Mouse (Mus musculus) CH12.LX (cell line): ENCODE data around the gene AY074887. TPM values are rescaled to one million over a fixed set of nuclear protein-coding genes. Genes with fewer than 3 reads are reported as not detected.

Experiments
- DNase-seq: peaks from one replicate; pipeline ENCODE4 v3.0.0-alpha.2; 2013; ENCODE audit errors: extremely low read depth
- H3K27ac ChIP-seq: 2 replicates; pipeline ENCODE4 v1.5.1; 2012; ENCODE audit warnings: low read depth, mild to moderate bottlenecking, control low read depth, moderate library complexity; ENCODE audit not compliant: insufficient read depth
- H3K27me3 ChIP-seq: replicated peaks from 2 replicates; pipeline ENCODE3; 2012; ENCODE audit warnings: inconsistent platforms
- H3K36me3 ChIP-seq, 2 experiments: replicated peaks in 1 of 2; 2 replicates each; pipeline versions ENCODE3 to v1.6.1; 2012; ENCODE audit warnings: inconsistent platforms in 1 of 2, low read length in 1 of 2, mild to moderate bottlenecking in 1 of 2, mixed read lengths in 1 of 2, moderate library complexity in 1 of 2; ENCODE audit not compliant: control insufficient read depth in 1 of 2, insufficient read depth in 1 of 2
- H3K4me1 ChIP-seq, 2 experiments: 2 replicates each; pipeline ENCODE4 v1.6.1; 2012; ENCODE audit warnings: inconsistent platforms in 1 of 2, moderate library complexity in 1 of 2; ENCODE audit not compliant: insufficient read depth in 2 of 2, control insufficient read depth in 1 of 2
- H3K4me2 ChIP-seq: 2 replicates; pipeline ENCODE4 v1.6.1; 2012; ENCODE audit warnings: low read depth, mild to moderate bottlenecking, control low read depth; ENCODE audit not compliant: poor library complexity, insufficient read depth, severe bottlenecking
- H3K4me3 ChIP-seq, 3 experiments: fragments of 150-350 bp in 1 of 3; sonication (generic) in 1 of 3; replicated peaks in 1 of 3; 2 replicates each; pipeline versions ENCODE3 to v1.5.1; 2011 to 2012; ENCODE audit warnings: low read depth in 2 of 3, low read length in 2 of 3, mild to moderate bottlenecking in 2 of 3, moderate library complexity in 2 of 3, control low read depth in 1 of 3, improper control_type of control experiment in 1 of 3, inconsistent platforms in 1 of 3, mixed read lengths in 1 of 3; ENCODE audit not compliant: poor library complexity in 1 of 3
- H3K79me2 ChIP-seq: replicated peaks from 2 replicates; pipeline ENCODE4 v1.6.1; 2012; ENCODE audit warnings: mild to moderate bottlenecking, moderate library complexity; ENCODE audit not compliant: control insufficient read depth, poor library complexity, insufficient read depth, severe bottlenecking; ENCODE audit errors: extremely low read depth
- H3K9ac ChIP-seq: 2 replicates; pipeline ENCODE4 v1.6.1; 2012; ENCODE audit warnings: low read depth, mild to moderate bottlenecking, control low read depth, moderate library complexity; ENCODE audit not compliant: insufficient read depth
- H3K9me3 ChIP-seq: replicated peaks from 2 replicates; pipeline ENCODE3; 2012; ENCODE audit warnings: low read length, inconsistent platforms, mixed read lengths
- BHLHE40 ChIP-seq: IDR thresholded peaks from 2 replicates; pipeline ENCODE4 v1.6.1; 2011; ENCODE audit warnings: mild to moderate bottlenecking, low read depth, low read length, improper control_type of control experiment
- CHD2 ChIP-seq: IDR thresholded peaks from 2 replicates; pipeline ENCODE4 v1.6.1; 2011; ENCODE audit warnings: low read length, improper control_type of control experiment
- ELF1 ChIP-seq: IDR thresholded peaks from 2 replicates; pipeline ENCODE4 v1.6.1; 2014; ENCODE audit warnings: low read depth, mild to moderate bottlenecking, inconsistent platforms, low read length, improper control_type of control experiment
- EP300 ChIP-seq: IDR thresholded peaks from 2 replicates; pipeline ENCODE4 v1.6.1; 2011; ENCODE audit warnings: low read length, improper control_type of control experiment
- ETS1 ChIP-seq: conservative IDR thresholded peaks from 2 replicates; pipeline ENCODE4 v1.6.1; 2012; ENCODE audit warnings: low read depth, mild to moderate bottlenecking, inconsistent platforms, low read length, improper control_type of control experiment, moderate library complexity
- HCFC1 ChIP-seq: IDR thresholded peaks from 2 replicates; pipeline ENCODE4 v1.6.1; 2012; ENCODE audit warnings: low read depth, mild to moderate bottlenecking, inconsistent platforms, low read length, improper control_type of control experiment
- JUND ChIP-seq: conservative IDR thresholded peaks from 2 replicates; pipeline ENCODE4 v1.6.1; 2011; ENCODE audit warnings: low read depth, low read length, improper control_type of control experiment
- KAT2A ChIP-seq: IDR thresholded peaks from 2 replicates; pipeline ENCODE4 v1.6.1; 2012; ENCODE audit warnings: low read length, improper control_type of control experiment, inconsistent platforms; ENCODE audit not compliant: insufficient replicate concordance
- MAFK ChIP-seq: IDR thresholded peaks from 2 replicates; pipeline ENCODE4 v1.6.1; 2011; ENCODE audit warnings: low read length, improper control_type of control experiment; ENCODE audit not compliant: insufficient replicate concordance
- MEF2A ChIP-seq: IDR thresholded peaks from 2 replicates; pipeline ENCODE4 v1.6.1; 2014; ENCODE audit warnings: low read depth, mild to moderate bottlenecking, inconsistent platforms, low read length, improper control_type of control experiment, borderline replicate concordance
- NELFE ChIP-seq: IDR thresholded peaks from 2 replicates; pipeline ENCODE4 v1.6.1; 2011; ENCODE audit warnings: low read depth, low read length, improper control_type of control experiment
- POLR2A ChIP-seq: IDR thresholded peaks from 2 replicates; pipeline ENCODE4 v1.6.1; 2011; ENCODE audit warnings: low read depth, mild to moderate bottlenecking, improper control_type of control experiment, low read length
- RAD21 ChIP-seq: IDR thresholded peaks from 2 replicates; pipeline ENCODE4 v1.6.1; 2011; ENCODE audit warnings: low read depth, mild to moderate bottlenecking, low read length, improper control_type of control experiment, moderate library complexity
- RCOR1 ChIP-seq: conservative IDR thresholded peaks from 2 replicates; pipeline ENCODE4 v1.6.1; 2012; ENCODE audit warnings: low read depth, mild to moderate bottlenecking, inconsistent platforms, low read length, improper control_type of control experiment
- SIN3A ChIP-seq: IDR thresholded peaks from 2 replicates; pipeline ENCODE4 v1.6.1; 2012; ENCODE audit warnings: low read length, improper control_type of control experiment, inconsistent platforms
- TCF12 ChIP-seq: IDR thresholded peaks from 2 replicates; pipeline ENCODE4 v1.6.1; 2014; ENCODE audit warnings: low read depth, mild to moderate bottlenecking, inconsistent platforms, low read length, improper control_type of control experiment
- UBTF ChIP-seq: IDR thresholded peaks from 2 replicates; pipeline ENCODE4 v1.6.1; 2012; ENCODE audit warnings: low read depth, mild to moderate bottlenecking, inconsistent platforms, low read length, improper control_type of control experiment, moderate library complexity
- ZC3H11A ChIP-seq: IDR thresholded peaks from 2 replicates; pipeline ENCODE4 v1.6.1; 2012; ENCODE audit warnings: low read depth, mild to moderate bottlenecking, inconsistent platforms, low read length, improper control_type of control experiment
- ZKSCAN1 ChIP-seq: IDR thresholded peaks from 2 replicates; pipeline ENCODE4 v1.6.1; 2012; ENCODE audit warnings: low read depth, inconsistent platforms, low read length, improper control_type of control experiment, borderline replicate concordance
- dilution Hi-C: fragments of 300-500 bp; cut with MboI; formaldehyde crosslinking; loops from 2 replicates; pipeline ENCODE4 v1.14.3; 2020; ENCODE audit warnings: low sequenced_read_pairs; ENCODE audit not compliant: extremely low pct_unique_long_range_greater_than_20kb, extremely low pct_ligation_motif_present
- in situ Hi-C: fragments of 300-500 bp; cut with MboI; formaldehyde crosslinking; loops from 3 replicates; pipeline ENCODE4 v1.14.3; 2019; ENCODE audit warnings: low sequenced_read_pairs, low pct_ligation_motif_present, low pct_unique_long_range_greater_than_20kb, mixed read lengths
- polyA plus RNA-seq: library from polyadenylated mRNA; unstranded; fragments of >175 nt; gene quantifications from 2 replicates; pipeline ENCODE4 v1.2.1, GENCODE M21; 2012; ENCODE audit warnings: low read depth; ENCODE audit not compliant: insufficient read length
- total RNA-seq, 2 experiments: library from RNA; depleted of rRNA; stranded (reverse); fragments of 300-350 nt in 1 of 2; fragments of >200 nt in 1 of 2; gene quantifications; 2 replicates each; pipeline ENCODE4 v1.2.3; 2012 to 2014

Gene AY074887
- total and polyA plus RNA-seq, 3 experiments: not detected

- H3K27ac ChIP-seq: no peak within 1 kb of the TSS
- H3K4me2 ChIP-seq: peak within 1 kb of the TSS; percentile 60
- TF ChIP-seq POLR2A: peak; percentile 63
- peak; percentile 84 for TF ChIP-seq CHD2
- TF ChIP-seq RCOR1: no peak
- peaks cover 0 to 6% of the 10 kb centered on the region in 2 experiments for H3K36me3 ChIP-seq
- peak within 1 kb of the TSS; percentile 61 for H3K9ac ChIP-seq
- H3K9me3 ChIP-seq: peaks cover 6% of the 10 kb centered on the region
- no peaks in the 10 kb centered on the region for H3K27me3 ChIP-seq
- H3K4me1 ChIP-seq: no peaks in the 10 kb centered on the region; a peak in 1 of 4 replicates
- no peaks in the 10 kb centered on the region for H3K79me2 ChIP-seq
- dilution Hi-C loops: no loop called here
- DNase-seq: peak; percentile 87
- in situ Hi-C loops: no loop called here
- H3K4me3 ChIP-seq: peak within 1 kb of the TSS; percentile 45 to 69 (median 52)
These were observed 33.7 kb downstream of the AY074887 start, which contains the start of gene Hykk for GRCm38 (mm10) chr9:54917010-54917677. Hykk (plus strand) TSS chr9:54917283.

- dilution Hi-C loops: no loop called here
- peak overlapping the region in 1 of 3 experiments; percentile 10 for H3K4me3 ChIP-seq
- H3K4me2 ChIP-seq: peak overlapping the region; percentile 60; the same call in 1 of the 2 replicates
- no peaks in the 10 kb centered on the region for H3K79me2 ChIP-seq
- no peaks in the 10 kb centered on the region; a peak in 1 of 4 replicates for H3K4me1 ChIP-seq
- DNase-seq: no peak
- peaks cover 0 to 12% of the 10 kb centered on the region in 2 experiments for H3K36me3 ChIP-seq
- no peaks in the 10 kb centered on the region for H3K27me3 ChIP-seq
- H3K27ac ChIP-seq: no peak overlapping the region
- peaks cover 6% of the 10 kb centered on the region for H3K9me3 ChIP-seq
- no peak overlapping the region for H3K9ac ChIP-seq
- in situ Hi-C loops: no loop called here
- no peak for TF ChIP-seq BHLHE40
- no peak for TF ChIP-seq ZKSCAN1
- TF ChIP-seq ZC3H11A: no peak
- no peak for TF ChIP-seq JUND
- TF ChIP-seq KAT2A: no peak
- TF ChIP-seq HCFC1: no peak
- TF ChIP-seq NELFE: no peak
- no peak for TF ChIP-seq CHD2
- no peak for TF ChIP-seq UBTF
- no peak for TF ChIP-seq MEF2A
- no peak for TF ChIP-seq MAFK
- TF ChIP-seq SIN3A: no peak
- no peak for TF ChIP-seq ETS1
- no peak for TF ChIP-seq TCF12
- no peak for TF ChIP-seq EP300
- TF ChIP-seq RAD21: no peak
- TF ChIP-seq ELF1: no peak
- TF ChIP-seq, all 38 proteins: peak for 0
These were observed 34.4 kb downstream of the AY074887 start for GRCm38 (mm10) chr9:54916401-54916800.
